Mouse (Mus musculus): ENCODE results near the gene S1pr4.
A peak's percentile ranks its signal among the peaks of the same experiment; 100 is the strongest.

The S1pr4 gene

DNA sequence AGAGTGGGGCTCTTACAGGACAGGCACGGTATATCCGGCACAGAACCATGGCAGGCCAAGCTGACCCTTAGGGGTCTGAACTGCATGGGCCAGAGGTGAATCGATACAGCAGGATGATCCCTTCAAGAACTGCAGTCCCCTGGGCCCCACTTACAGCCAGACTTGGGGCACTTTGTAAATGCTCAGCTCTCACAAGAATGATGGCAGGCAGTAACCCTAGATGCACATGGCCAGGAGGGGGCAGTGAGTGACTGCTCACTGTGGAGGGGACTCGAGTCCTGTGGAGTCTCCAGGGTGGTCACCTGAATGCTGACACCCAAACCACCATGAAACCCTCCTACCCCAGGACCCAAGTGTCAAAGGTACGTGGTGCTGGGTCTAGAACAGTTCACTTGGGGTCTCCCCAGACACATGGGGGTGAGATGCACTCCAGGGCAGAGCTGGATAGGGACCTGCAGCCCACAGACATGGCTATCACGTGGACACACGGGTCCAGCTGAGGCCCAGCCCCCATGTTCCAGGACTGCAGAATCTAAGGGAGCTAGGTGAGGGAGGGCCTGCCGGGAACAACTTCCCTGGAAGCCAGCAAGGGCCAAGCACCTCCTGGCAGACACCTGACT is 6.2 kb downstream of the S1pr4 start:
- no peak for DNase-seq (ENCODE audit: low spot score)

DNA sequence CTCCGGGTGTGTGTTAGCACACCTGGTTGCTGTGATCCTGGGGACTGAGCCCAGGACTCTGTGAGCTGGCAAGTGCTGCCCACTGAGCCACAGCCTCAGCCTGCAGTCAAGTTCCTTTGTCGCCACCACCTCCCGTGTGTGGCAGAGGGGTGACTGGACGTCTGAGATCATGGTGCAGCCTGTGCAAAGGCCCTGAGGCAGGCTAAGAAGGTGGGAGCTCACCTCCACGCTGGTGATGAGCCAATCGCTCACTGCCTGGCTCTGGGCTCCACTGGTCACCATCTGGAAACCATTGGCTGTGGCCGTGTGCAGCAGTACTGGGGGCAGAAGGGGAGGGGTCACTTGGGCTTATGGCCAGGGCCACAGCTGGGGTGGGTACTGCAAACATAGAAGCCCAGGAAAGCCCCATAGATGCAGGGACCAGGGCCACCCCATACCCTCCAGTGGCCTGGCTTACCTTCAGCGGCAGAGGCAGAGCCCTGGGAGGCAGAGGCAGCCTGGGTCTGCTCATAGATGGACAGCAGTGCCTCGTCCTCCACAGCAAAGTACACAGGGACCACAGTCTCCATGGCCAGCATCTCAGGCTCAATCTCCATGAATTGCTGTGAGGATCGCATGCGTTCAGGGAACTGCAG is 7.2 kb downstream of the S1pr4 start:
- DNase-seq (ENCODE audit: low spot score): no peak

DNA sequence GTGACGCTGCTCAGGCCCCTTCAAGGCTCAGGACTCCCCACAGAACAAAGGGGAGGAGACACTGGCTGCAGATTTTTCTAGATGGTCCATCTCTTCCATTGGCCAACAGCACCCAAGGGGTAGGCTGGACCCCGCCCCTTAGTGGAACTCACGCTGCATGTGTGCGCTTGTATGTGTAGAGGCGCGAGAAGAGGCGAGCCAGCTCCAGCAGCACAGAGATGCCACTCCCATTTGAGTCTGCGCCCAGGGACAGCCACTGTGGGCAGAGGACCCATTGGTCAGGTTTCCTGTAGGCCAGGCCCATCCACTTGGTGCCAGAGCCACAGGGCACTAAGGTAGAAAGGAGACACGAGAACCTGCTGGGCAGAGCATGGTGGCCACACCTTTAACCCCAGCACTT is 8.9 kb downstream of the S1pr4 start:
- DNase-seq (ENCODE audit: low spot score): no peak

DNA sequence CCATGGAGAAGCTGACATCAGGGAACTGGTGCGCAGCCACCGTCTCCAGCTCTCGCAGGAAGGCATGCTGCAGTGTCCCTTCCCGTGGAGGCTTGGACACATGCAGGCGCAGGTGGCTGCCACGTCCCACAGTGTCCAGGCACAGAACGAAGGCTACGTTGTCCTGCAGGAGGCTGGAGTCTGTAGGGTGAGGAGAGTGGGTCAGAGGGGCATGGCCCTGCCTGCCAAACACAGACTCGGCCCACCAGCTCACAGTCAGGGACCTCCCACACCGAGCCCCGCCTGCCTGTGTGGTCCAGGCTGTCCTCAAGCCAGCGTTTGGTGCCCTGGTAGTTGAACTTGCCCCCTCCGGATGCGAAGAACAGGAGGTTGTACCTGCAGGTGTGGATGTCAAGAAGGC is 10.0 kb downstream of the S1pr4 start:
- DNase-seq (ENCODE audit: low spot score): no peak

DNA sequence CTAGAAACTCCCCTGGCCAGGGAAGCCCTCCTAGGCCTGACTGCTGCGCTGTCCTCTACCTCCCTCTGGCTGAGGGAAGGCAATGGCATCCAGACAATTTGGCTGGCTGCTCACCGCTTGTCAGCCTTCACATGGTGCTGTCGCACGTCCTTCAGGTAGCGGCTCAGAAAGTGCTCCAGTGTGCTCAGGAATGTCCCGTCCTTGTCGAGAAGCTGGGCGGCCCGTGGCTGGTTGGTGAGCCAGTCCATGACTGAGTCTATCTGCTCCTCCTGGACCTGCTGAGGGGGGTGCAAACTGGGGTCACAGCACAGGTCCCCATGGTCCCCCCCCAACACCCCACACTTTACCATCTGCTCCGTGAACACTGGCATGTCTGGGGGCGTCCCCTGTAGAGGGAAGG is 11.9 kb downstream of the S1pr4 start:
- no peak for DNase-seq (ENCODE audit: low spot score)

DNA sequence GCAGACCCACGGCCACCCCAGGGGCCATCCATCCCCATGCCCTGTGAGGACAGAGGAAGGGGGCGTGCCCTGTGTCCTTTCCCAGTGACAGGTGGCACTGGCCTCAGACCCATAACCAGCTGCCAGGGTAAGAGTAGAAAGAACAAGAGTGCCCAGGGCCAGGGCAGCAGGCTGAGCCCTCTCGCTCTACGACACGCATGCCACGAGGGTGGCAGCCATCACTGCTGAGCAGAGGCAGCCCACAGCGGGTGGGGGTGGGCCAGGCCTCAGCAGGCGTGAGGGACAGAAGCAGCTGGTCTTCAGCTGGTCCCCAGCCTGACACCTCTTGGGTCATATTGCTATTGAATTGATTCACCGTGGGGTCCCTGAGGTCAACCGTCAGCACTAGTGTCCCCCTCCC is 13.4 kb downstream of the S1pr4 start:
- no peak for DNase-seq (ENCODE audit: low spot score)

DNA sequence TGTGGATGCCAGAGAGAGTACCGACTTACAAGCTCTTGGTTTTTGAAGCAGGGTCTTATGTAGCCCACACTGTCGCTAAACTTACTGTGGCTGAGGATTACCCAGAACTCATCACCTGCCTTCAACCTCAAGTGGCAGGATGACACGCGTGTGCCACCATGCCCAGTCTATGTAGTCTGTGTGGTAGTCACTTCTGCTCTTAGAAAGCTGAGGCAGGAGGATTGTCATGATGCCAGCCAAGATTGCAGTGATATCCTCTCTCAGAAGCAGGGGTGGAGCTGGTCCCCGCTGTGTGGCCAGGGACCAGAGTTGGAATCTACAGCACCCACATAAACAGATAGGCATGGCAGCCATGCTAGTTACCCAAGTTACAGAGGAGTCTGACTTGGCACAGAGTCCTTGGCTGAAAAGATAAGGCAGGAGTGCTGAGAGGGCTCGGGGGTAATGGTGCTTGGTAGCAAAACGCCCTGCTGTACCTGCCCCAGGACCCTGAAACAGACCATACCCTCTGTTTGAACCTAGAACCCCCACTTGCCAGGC is 14.4 kb downstream of the S1pr4 start:
- no peak for DNase-seq (ENCODE audit: low spot score)

DNA sequence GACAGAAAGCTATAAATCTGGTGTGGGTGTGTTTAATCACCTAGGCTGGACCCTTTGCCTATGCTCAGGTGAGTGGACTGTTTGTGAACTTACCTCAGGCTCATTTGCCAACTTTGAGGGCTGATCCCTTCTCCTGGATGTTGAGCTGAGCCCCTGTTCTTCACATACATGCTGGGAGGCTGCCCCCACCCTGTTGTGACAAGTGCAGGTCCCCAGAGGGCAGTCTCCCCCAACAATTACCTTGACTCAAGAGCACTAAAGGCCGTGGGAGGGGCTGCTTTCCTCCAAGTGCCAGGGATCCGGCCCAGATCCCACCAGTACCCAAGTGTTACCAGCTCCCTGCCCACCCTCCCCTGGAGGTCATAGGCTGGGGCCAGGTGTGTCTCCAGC is 14.9 kb downstream of the S1pr4 start:
- no peak for DNase-seq (ENCODE audit: low spot score)

DNA sequence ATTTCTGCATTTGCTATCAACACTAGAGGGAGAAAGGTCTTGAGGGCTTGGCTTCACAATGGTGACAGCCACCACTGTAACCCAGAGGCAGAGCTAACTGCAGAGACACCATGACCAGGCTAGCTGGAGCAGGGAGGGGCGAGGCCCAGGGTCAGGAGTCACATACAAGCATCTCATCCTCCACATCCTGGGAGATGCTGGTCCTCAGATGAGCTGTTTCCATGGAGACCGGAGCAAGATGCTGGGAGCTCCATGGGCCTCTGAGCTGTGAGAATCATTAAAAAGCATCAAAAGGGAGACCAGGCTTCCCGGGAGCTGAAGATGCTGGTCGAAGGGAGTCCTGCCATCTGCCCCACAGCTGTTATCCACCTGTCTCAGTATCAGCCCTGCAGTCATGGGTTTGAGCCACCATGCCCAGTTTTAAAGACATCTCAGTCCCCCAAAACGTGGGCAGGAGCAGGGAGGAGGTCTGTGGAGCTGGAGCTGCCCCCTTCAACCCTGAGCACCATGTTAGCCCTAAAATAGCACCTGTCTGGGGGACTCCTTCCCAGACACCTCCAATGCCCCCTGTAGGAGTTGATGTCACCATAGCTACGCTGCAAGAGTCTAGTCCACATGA is 15.4 kb downstream of the S1pr4 start:
- DNase-seq (ENCODE audit: low spot score): no peak

DNA sequence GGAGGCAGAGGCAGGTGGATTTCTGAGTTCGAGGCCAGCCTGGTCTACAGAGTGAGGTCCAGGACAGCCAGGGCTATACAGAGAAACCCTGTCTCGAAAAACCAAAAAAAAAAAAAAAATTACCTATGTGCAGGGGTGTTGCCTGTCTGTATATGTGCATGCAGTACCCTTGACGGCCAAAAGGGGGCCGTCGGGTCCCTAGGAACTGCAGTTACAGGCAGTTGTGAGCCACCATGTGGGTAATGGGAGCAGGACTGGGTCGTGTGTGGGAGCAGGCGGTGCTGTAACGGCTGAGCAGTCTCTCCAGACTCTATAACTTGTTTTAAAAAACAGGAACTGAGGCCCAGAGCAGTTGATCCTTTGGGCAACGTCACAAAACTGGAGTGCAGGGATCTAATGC is 15.9 kb downstream of the S1pr4 start:
- DNase-seq (ENCODE audit: low spot score): no peak

DNA sequence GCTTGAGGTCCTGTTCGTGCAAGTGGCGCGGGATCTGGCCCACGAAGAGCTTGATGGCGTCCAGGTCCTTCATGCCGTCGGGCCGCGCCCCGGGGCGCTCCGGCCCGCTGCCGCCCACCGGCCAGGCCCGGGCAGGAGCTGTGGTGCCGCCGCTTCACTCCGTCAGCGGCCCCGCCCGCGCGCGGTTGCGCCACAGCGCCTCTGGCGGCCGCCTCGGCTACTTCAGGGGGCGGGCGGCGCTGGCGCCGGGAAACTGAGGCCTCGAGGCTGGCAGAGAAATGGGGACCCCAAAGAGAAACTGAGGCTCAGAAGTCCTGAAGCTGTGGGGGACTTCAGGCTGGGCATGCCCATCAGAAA is 17.4 kb downstream of the S1pr4 start, which contains the start of gene Celf5:
Celf5 (minus strand) TSS at position 177 of the 357 bp plus-strand sequence.
- DNase-seq (ENCODE audit: low spot score): peak; percentile 59

DNA sequence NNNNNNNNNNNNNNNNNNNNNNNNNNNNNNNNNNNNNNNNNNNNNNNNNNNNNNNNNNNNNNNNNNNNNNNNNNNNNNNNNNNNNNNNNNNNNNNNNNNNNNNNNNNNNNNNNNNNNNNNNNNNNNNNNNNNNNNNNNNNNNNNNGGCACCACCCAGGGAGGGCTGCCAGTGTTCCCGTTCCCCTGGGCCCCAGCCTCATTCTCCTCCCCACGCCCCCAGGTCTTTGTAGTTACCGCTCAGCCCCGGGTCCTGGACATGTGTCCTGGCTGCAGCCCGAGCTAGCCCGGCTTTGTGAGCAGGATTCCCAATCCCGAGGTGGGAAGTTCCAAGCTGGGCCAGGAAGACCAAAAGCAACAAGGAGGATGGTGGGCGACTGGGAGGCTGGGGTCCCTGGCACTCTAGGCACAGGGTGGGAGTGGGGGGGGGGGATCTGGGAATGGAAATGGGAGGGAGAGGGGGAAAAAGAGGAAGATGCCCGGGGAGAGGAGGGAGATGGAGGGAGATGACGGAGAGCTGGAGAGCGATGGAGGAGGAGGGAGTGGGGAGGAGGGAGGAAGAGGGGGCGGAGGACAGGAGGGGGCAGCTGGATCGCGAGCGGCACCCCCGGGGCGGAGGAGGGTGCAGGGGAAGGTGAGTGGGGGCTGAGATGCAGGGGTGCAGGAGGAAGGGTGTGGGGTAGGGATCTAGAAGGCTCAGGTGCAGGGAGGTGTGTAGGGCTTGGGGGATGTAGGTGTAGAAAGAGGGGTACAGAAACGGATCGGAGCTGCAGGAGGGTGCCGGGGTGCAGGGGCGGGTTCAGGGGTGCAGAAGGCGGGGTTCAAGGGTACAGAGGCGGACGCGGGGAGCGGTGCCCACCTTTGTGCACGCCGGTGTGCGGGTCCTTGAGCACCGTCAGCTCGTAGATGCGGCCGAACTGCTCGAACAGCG is 18.1 kb downstream of the S1pr4 start:
- DNase-seq (ENCODE audit: low spot score): no peak

DNA sequence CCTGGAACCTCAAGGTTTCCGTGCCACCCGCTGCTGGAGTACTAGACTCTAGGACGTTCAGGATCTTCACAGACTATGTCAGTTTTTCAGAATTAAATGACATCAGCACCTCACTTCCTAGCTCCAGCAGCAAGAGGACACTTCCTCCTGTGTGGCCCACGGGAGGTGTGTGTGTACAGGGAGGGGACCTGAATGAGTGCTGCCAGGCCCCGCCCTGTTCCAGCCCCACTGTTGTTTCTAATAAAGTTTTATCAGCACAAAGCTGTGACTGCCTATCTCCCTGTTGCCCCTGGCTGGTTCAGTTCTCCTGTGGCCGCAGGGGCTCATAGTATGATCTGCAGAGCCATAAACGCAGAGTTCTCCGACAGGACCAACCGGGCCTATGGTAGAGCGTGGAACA is 25.5 kb downstream of the S1pr4 start:
- DNase-seq (ENCODE audit: low spot score): no peak

DNA sequence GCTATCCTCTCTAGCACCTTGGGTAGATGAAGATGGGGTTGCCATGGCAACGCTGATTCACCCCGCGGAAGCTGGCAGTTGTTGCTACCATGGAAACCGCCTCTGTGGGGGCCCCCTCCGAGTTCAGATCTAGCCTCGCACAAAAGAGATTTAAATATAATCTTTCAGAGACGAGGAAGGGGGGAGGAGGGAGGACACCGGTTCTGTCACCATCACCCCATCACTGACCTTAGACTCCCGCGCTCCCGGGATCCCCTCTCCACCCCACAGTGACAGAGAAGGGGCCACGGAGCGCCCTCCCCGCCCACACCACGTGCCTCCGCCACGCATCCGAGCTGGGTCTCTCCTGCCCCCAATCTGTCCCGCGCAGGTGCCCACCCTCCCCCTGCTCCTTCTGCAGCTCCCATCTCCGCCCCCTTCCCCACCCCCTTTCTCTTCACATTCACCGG is 26.9 kb downstream of the S1pr4 start:
- no peak for DNase-seq (ENCODE audit: low spot score)

DNA sequence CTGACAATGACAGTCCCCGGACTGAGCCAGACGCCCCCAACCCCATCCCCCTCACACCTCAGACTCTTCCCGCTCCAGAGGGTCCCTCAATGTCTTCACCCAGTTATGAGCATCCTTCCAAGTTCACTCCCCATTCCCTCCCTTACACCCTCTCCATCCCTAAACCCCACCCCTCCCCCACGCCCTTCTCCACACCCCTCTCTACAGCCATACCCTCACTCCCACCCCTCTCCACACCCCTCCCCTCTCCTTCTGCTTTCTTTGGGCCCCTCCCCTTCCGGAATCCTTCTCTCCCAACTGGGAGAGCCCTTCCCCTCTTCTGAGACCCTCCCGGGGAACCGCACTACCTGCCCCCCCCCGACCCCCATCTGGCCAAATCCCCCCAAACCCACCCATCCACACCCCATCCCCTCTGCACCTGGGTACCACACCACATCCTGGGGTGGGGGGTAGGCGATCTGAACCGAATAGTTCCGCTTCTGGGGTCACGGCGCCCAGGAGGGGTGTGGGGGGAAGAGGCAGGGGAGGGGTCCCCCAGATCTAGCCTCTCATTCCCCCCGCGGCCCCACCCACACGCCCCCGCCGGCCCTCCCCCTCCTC is 27.4 kb downstream of the S1pr4 start:
- DNase-seq (ENCODE audit: low spot score): no peak

DNA sequence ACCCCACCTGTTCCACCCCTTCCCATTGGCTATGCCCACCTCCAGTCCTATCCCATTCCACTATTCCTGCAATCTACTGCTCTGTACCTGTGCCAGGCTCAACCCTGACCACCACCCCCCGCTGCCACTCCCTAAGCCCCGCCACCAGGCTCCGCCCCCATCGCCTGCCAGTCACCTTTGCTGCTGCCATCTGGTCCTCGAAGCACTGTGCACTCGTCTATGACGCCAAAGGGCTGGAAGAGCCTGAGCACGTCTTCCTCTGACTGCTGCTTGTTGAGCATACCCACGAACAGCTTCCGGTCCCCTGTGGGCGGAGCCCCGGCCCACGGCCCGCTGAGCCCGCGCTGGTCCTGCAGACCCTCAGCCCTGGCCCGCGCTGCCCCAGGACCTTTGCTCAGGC is 29.5 kb downstream of the S1pr4 start:
- no peak for DNase-seq (ENCODE audit: low spot score)

DNA sequence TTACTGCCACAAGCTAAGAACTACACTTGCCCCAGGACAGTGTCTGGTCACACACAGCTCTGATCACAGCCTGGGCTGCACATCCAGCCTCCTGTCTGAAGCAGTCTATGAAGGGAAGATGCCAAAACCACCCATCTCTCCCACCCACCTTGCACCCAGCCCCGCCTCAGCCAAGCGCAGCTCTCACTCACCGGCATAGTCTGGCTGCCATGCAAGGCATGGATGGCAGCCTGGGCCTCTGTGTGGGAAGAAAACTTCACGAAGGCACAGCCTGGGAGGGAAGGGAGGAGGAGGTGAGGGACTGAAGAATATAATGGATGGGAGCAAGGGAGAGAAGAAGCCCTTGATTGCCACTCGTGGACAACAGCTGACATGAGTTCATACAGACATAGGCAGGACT is 30.7 kb downstream of the S1pr4 start:
- no peak for DNase-seq (ENCODE audit: low spot score)

DNA sequence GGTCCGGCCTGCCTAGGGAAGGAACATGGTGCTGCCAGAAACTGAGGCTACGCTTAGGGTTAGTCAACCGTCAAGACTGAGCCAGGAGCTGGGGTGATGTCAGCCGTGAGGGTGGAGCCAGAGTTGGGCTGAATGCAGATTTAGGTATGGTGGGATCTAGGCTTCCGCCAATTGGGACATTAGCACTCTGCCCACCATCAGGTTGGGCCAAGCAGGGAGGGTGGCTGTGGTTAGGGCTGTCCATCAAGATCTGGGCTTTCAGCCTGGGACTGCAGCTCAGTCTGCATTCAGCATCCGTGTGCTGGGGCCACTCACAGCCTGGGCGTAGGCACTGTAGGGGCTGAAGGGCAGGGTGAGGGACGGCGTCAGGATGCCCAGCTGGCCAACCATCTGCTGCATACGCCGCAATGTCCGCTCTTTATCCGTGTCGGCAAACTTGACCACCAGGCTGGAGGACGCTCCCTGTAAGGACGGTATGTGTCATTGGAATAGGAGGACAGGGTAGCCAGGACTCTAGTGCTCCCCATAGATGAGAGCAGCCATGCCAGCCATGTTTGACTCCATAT is 32.2 kb downstream of the S1pr4 start:
- DNase-seq (ENCODE audit: low spot score): no peak

DNA sequence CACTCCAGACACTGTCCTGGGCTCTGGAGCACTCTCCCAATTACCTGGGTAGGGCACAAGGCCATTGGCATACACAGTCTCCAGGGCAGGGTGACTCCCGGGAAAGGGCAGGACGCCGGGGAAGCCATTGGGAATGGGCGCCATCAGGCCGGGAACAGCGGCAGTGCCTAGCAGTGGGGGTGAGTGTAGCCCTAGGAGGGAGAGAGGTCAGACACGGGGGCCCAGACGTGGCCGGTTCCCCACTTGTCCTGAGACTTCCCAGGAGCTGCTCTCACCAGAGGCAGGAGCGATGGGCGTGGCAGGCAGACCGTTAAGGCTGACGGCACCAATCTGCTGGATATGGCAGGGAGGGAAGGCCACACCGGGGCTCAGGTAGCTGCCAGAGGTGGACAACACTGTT is 33.1 kb downstream of the S1pr4 start:
- no peak for DNase-seq (ENCODE audit: low spot score)

DNA sequence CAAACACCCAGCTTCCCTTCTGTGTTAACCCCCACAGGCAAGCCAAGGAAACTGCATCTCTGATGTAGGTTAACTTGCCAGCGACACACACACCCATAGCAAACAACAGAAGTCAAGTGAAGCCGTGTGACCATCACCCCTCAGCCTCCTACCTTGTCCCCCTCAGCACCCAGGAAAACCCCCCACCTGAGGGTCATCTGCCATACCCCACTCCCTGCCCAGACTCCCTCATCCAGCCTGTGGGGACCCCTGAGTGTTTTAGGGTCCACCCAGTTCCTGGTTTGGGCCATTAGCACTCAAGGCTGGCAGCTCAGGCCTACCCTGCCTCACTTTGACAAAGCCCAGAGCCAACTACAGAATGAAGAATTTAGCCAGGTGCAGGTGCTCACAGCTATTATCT is 33.9 kb downstream of the S1pr4 start:
- DNase-seq (ENCODE audit: low spot score): no peak

DNA sequence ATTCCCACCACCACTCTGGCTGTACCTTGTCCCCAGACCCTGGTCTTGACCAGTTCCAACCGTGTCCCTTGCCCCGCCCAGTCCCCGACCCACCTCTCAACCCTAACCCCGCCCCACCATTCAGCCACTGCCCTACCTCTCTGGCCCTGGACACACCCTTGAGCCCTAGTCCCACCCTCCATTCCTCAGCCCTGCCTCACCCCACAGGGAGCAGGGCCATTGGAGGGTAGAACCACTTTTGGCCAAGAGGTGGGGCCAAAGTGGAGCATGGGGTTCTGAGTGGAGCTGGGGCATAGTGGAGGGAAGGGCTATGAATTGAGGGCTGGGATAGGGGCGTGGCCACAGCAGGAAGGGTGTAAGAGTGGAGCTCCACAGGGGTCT is 34.7 kb downstream of the S1pr4 start:
- DNase-seq (ENCODE audit: low spot score): peak; percentile 2
